Mouse (Mus musculus): ENCODE measurements around the gene Flot1.

DNA sequence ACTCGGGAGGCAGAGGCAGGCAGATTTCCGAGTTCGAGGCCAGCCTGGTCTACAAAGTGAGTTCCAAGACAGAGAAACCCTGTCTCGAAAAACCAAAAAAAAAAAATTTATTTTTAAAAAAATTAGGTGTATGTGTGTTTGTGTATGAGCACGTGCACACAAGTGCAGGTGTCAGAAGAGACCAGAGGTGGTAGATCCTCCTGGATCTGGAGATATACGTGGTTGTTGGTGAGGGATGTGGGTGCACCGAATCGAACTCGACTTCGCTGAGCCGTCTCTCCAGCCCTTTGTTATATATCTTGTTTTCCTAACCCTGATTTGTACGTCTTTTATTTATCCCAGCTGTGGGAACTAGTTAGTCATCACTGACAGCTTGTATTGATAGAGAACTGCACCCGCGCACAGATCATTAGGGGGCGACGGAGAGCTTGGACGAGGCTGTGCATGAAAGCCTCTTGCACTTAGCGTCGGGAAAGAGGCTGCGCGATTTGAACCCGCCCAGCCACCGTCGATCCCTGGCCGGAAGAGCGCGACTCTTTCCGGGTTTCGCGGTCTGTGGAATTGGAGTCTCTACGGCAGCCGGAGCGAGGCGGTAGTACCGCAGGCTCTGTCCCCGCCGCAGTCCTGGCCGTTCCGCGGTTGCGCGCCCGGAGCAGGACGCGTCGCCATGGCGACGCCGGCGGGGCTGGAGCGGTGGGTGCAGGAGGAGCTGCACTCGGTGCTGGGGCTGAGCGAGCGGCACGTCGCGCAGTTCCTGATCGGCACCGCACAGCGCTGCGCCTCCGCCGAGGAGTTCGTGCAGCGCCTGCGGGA lies 56.4 kb downstream of the Flot1 start, which contains the start of gene Dhx16:
- peak; percentile 93 for TF ChIP-seq CTCF (IDR thresholded peaks at IDR 0.05; ENCODE audit: low read depth)
- no peak for TF ChIP-seq EP300 (optimal IDR thresholded peaks at IDR 0.05)

Data from stomach, postnatal 0 days (tissue).